Mouse (Mus musculus) testis, postnatal 14 days (tissue): Measurements from ENCODE around the gene Prr14l.
"Not testable (repeated sequence)": the region's sequence is repeated elsewhere in the genome, so short reads cannot be mapped to it uniquely, and the experiment has no call there.

Experiments used
- DNase-seq: peaks from one replicate; pipeline ENCODE4 v3.0.0; 2021; ENCODE audit warnings: low spot score

Gene Prr14l

DNA sequence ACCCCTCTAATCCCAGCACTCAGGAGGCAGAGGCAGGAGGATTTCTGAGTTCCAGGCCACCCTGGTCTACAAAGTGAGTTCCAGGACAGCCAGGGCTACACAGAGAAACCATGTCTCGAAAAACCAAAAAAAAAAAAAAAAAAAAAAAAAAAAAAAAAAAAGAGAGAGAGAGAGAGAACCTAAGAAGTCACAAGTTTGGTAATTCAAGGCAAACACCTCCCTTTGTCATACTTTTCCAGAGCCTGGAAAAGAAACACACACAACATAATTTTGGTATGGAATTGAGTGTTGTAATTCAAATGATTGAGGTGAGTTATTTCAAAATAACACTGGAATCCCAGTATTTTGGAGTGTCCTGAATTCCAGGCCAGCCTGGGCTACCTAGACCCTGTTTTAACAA lies 67.6 kb downstream of the Prr14l start:
- DNase-seq, result not testable (repeated sequence)

GRCm38 (mm10) chr5:32785313-32785915 lies 68.6 kb downstream of the Prr14l start, which contains the start of gene Pisd:
Gene Pisd (minus strand): TSS chr5:32785646.
- peak; percentile 94 for DNase-seq

- DNase-seq, result no peak
Measured at GRCm38 (mm10) chr5:32784726-32785125, 69.3 kb downstream of the Prr14l start.

- DNase-seq, result no peak
Measured at GRCm38 (mm10) chr5:32781596-32781995, 72.5 kb downstream of the Prr14l start.

GRCm38 (mm10) chr5:32778168-32778567 lies 75.9 kb downstream of the Prr14l start:
- DNase-seq, result no peak

GRCm38 (mm10) chr5:32772361-32772760 lies 81.7 kb downstream of the Prr14l start:
- DNase-seq, result no peak

DNA sequence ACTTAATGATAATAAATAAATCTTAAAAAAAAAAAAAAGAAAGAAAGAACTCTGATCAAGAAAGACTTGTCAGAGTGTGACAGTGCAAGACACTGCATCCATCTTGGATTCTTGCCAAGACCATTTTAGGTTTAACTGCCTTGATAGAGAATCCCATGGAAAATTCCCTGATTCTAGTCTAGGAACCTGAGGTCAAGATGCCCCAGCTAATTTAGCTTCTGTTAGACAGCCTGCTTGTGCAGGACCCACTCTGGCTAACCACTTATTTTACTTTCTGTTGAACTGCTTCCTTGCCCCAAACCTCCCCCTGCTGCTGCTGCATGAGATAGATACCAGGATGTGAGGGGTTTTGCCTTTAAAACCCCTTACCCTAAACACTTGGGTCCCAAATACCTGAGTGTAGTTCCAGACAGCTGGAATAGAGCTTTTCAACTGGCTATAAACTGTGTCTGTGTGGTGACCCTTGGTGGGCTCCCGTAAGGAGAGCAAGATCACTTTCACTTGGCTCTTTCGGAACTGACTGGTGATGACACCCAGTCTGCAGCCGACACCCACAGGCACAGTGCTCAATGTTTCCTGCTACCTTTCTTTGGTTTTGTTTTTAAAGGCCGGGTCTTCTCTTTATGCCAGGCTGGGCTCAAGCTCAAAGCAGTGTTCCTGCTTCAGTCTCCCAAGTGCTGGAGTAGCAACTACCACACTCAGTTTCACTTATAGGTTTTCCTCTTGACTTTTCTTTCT lies 86.3 kb downstream of the Prr14l start:
- DNase-seq, result no peak

DNA sequence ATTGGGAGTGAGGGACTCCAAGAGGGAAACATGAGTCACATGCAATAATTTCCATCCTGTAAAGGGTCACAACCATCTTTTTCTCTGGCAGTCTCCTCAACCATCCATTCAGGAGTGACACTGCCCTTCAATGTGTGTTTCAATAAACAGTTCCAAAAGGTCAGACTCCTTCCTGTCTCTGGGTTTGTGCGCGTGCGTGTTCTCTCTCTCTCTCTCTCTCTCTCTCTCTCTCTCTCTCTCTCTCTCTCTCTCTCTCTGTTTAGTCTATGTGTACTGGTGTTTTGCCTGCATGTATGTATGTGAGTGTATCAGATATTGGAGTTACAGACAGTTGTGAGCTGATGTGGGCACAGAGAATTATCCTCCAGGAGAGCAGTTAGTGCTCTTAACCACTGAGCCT lies 87.1 kb downstream of the Prr14l start:
- no peak for DNase-seq

- no peak for DNase-seq
Measured at GRCm38 (mm10) chr5:32761566-32762140, 92.4 kb downstream of the Prr14l start.

DNA sequence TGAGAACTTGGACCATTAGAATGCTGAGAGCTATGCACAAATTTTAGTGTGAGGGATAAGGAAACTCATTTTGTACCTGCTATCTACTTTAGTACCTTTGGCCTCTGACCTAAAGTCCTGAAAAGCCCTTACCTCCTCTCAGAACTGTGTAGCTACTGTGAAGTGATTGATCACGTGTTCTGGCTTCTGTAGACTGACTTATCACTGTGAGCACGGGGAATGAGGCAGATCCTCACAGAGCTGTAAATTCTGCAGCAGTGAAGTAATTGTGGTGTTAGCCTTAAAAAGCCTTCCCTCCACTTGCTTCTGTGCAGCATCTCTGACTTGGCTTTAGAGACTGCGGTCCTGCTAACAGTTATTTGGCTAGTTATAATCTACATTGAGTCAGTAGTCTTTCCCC lies 93.3 kb downstream of the Prr14l start:
- DNase-seq, result no peak

GRCm38 (mm10) chr5:32760352-32760751 lies 93.7 kb downstream of the Prr14l start:
- not testable (repeated sequence) for DNase-seq

DNA sequence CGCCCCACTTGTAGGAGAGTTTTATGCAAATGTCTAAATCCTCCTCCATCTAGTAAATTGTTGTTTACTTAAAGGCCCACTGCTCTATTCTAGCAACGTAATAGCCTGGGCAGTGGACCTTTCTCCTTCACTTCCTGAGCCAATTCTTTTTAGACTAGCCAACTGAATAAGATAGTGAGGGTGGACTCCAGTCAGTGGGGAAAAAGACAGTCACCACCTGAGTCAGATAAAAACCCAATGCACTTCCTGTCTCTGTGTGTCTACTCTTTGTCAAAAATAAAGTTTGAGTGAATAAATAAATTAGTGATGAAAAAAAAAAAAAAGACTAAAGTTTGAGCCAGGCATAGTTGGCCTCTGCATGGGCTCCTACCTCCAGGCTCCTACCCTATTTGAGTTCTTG lies 94.4 kb downstream of the Prr14l start:
- DNase-seq, result no peak

GRCm38 (mm10) chr5:32756141-32756540 lies 97.9 kb downstream of the Prr14l start:
- no peak for DNase-seq

DNA sequence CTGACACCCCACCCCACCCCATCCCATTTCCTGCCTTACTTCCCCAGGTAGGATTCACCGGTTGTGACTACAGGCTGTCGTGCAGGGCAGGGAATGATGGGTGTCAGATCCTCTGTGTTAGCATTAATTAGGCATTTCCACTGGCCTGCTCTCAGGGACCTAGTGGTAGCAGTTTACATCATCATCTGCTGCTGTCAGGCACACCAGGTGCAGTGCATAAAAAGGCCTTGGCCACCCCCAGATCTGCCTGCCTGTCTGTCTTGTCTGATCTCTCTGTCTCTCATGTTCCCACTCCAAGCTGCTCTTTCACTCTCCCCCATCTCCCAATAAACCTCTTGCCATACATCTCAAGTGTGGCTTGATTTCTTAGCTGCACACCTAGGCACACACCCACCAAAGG lies 102.3 kb downstream of the Prr14l start:
- no peak for DNase-seq

DNA sequence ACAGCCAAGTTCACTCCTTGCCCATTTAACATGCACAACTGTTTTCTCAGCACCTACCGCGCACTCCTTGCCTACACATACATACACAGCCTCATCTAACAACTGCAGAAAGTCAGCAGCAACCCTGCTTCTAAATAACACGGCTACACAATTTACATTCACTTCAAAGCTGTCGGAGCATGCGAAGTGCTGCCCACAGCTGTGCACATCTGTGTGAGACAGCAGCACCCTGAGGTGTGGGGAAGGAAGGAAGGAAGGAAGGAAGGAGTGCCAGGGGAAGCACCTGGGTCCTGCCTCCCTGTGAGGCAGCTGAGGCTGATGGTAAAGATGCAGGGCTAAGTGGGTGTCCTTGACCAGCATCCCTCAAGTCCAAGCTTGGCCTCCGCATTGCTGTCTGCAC lies 105.1 kb downstream of the Prr14l start:
- DNase-seq, result no peak

DNA sequence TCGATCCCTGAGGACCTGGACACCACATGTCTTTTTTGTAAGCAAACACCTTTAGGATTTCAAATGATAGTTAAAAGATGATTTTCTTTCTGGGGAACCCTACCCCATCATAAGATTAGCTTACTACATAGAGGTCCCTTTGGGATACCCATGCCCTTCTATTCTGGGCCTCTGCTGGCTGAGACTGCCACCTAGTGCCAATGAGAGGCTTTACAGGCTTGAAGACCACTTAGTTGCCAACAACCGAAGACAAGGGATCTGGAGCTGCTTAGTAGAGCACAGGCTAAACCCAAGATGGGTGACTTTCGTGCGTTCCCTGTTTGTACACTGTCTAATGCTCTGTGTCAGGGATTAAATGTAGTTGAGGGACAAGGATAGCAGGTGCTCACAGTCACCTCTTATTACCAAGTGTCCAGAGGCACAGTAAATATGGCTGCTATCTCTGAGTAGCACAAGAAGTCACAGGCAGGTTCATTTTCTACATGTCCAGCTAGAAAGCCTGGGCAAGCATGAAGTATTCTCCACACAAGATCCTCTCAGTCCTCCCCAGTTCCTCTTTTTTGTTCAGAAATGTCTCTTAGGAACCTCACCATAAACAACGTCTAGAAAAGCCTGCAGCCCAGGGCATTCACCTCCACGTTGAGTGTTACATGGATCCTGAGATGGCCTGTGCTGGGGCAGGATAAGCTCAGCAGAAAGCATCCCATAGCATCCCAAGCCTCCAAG lies 106.2 kb downstream of the Prr14l start:
- no peak for DNase-seq

DNA sequence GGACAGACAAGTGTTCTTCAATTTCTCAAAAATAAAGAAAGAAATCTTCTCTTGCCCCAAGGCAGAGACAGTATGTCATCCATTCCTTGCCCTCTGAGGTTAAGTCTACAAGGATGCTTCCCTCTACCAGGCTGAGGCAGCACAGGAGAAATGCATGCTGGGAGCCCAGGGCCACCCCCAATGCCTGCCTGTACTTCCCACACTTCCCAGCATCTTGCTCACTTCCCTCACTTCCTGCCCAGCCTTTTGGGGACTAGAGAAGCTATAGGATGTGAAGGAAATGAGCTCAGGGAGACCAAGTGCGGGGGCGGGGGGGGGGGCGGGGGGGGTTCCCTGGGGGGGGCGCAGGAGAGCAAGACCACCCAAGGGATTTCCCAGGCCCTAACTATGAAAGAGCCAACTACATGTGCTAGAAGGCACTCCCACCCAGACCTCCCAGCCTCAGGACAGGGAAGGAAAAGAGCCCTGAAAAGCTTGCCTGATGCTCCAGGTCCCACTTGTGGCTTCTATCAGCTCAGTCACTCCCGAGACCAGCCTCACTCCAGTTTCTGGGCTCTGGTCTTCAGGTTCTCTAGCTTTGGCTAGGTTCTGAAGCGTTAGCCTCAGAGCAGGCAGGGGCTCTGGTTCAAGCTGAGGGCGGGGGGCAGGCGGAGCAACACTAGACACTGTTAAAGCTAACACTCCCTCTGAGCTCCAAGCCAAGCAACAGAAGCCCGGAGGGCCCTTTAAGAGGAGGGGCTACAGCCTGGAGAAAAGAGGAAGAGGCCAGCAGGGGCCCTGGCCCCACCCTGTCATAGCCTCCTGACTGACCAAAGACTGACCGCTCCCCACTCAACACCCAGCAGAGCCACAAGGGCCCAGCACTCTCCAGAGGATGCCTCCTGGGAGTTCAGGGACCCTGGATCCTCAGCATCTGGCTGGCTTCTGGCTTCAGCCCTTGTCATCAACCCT lies 108.1 kb downstream of the Prr14l start:
- DNase-seq, result peak; percentile 67

DNA sequence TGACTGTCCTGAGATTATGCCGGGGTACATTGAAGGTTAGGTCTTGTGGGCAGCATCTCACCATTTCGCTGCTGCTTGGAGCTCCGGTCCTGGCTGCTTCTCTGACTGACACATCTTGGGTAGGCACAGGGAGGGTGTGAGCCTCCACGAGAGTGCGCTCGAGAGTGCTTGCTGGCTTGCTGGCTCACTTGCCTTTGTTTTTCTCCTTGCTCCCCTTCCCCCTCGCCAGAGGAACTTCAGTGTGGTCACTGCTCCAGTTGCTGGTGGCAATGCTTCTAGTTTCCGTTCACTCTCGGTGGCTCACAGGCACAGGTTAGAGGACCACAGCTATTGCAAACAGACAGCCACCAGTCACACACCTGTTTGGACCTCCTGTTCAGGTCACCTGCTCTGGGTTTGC lies 111.9 kb downstream of the Prr14l start:
- no peak for DNase-seq

- DNase-seq, result not testable (repeated sequence)
Measured at GRCm38 (mm10) chr5:32741377-32741776, 112.7 kb downstream of the Prr14l start.

- not testable (repeated sequence) for DNase-seq
Measured at GRCm38 (mm10) chr5:32740850-32741249, 113.2 kb downstream of the Prr14l start.

DNA sequence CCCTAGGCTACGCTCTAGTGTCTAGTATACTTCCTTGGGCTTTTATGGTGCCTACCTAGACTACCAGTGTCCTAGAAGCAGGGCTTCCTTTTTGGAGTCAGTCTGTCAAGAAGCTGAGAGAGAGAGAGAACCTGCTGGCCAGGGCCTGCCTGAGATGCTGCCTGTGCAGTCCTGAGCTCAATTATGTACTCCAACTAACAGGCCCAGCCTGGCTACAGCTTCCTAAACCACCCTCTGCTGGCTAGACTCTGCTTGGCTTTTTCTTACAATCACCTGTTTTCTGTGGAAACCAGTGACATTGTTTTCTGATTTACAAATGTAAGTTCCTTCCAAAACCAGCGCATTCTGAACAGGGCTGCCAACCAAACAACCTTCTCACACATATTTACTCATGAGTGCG lies 113.9 kb downstream of the Prr14l start:
- DNase-seq, result no peak
